Mouse (Mus musculus): ENCODE data around the gene Slc4a8. TPM values are rescaled to one million over a fixed set of nuclear protein-coding genes. Genes with fewer than 3 reads are reported as not detected.

Slc4a8 gene
- polyA plus RNA-seq, 1 experiment from 2014 or later = 16.8 TPM

DNA sequence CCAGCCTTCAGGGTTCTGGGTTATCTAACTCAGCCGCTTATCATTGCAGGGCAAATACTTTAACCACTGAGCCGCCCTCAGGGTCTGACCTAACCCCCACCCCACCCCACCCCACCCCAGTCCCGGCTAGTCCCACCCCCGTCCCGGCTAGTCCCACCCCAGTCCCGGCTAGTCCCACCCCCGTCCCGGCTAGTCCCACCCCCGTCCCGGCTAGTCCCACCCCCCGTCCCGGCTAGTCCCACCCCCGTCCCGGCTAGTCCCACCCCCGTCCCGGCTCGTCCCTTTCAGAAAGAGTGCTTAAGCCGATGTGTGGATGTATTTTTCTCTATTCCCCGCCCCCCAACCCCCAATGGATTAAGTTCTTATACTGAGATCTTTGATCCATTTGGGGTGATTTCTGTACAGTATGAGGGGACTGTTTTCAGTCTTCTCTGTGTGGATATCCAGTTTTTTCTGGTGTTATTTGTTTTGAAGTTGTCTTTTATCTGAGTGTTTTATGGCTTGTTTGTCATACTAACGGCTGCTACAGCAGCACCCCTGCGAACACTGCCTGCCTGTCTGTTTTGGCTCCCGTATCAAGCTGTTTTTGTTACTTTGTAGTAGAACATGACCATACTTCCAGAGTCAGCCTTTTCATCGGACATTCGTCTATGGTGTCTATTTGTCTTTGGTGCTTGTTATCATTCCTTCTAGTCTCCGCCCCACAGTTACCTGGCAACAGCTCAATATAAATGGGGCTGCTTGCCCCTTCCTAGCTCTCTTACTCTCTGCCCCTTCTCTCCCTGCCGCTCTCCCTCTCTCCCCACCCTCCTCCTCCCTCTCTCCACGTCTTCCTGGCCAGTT, 14.2 kb upstream of the Slc4a8 start:
- Histone ChIP-seq H3K27ac (no peak overlapping the region), H3K4me3 (peak overlapping the region; percentile 23; the same call in 1 of the 2 replicates), H3K27me3 (replicated peaks) (no peaks in the 10 kb centered on the region), H3K36me3 (no peaks in the 10 kb centered on the region), H3K4me1 (peaks cover 7% of the 10 kb centered on the region), H3K9me3 (no peaks in the 10 kb centered on the region), H3K9ac (no peak overlapping the region), H3K4me2 (replicated peaks) (peak overlapping the region; percentile 60)
- WGBS = 3% methylated on average over 27 of the region's 27 CpGs
- ATAC-seq (ENCODE audit: low FRiP score, low read depth) = no peak

DNA sequence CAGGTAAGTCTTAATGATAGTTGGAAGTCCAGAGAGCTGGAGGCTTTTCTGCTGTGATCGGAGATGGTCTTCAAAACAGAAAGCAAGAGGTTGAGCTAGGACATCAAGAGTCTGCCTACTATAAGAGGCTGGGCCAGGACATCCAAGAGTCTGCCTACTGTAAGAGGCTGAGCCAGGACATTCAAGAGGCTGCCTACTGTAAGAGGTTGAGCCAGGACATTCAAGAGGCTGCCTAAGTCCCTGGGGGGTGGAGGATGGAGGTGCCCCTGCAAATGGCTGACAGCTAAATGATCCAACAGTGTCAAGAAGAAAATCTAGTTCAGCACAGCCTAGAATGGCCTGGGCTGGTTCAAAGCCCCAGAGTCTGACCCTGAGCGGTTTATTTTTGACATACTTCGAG, 13.0 kb upstream of the Slc4a8 start:
- peaks cover 7% of the 10 kb centered on the region for H3K4me1 ChIP-seq
- no peak overlapping the region for H3K9ac ChIP-seq
- 94% methylated on average over 3 of the region's 3 CpGs for WGBS
- H3K36me3 ChIP-seq = no peaks in the 10 kb centered on the region
- H3K4me2 ChIP-seq (replicated peaks) = no peak overlapping the region
- ATAC-seq (ENCODE audit: low FRiP score, low read depth) = no peak
- no peak overlapping the region for H3K4me3 ChIP-seq
- no peaks in the 10 kb centered on the region for H3K27me3 ChIP-seq (replicated peaks)
- H3K9me3 ChIP-seq = no peaks in the 10 kb centered on the region
- no peak overlapping the region for H3K27ac ChIP-seq

DNA sequence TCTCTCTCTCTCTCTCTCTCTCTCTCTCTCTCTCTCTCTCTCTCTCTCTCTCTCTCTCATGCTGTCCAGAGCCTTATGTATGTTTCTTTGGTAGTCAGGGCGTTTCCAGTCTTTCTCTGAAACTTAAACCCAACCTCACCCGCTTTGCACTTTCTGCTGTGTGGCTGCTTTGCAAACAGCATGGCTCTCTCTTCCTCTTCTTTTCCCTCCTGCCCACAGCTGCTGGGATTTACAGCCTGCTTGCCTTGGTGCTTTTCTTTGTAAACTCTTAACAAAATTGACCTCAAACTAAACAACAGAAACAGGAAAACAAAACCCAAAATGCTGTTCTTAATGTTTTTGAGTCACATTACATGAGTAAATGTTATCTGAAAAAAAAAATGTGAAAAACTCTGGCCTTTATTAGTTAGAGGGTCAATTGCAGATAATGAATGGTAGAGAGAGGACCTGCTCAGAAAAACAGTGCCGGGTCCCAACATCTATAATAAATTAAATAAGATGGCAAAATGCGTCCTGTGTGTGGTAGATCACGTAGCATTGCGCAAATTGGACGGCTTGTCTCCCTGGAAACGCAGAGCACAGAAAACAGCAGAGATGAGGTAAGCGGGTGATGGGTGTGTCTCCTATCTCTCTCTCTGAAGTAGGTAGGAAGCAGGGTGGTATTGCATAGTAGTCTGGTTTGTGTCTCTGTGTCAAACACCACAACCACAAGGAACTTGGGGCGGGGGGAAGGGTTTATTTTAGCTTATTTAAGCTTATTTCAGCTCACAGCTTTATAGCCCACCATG, 11.6 kb upstream of the Slc4a8 start:
- no peak overlapping the region for H3K4me3 ChIP-seq
- ATAC-seq (ENCODE audit: low FRiP score, low read depth) = no peak
- H3K27ac ChIP-seq = no peak overlapping the region
- WGBS = 71% methylated on average over 10 of the region's 10 CpGs
- peaks cover 7% of the 10 kb centered on the region for H3K4me1 ChIP-seq
- H3K36me3 ChIP-seq = no peaks in the 10 kb centered on the region
- no peaks in the 10 kb centered on the region for H3K9me3 ChIP-seq
- no peak overlapping the region for H3K4me2 ChIP-seq (replicated peaks)
- no peaks in the 10 kb centered on the region for H3K27me3 ChIP-seq (replicated peaks)
- H3K9ac ChIP-seq = no peak overlapping the region

DNA sequence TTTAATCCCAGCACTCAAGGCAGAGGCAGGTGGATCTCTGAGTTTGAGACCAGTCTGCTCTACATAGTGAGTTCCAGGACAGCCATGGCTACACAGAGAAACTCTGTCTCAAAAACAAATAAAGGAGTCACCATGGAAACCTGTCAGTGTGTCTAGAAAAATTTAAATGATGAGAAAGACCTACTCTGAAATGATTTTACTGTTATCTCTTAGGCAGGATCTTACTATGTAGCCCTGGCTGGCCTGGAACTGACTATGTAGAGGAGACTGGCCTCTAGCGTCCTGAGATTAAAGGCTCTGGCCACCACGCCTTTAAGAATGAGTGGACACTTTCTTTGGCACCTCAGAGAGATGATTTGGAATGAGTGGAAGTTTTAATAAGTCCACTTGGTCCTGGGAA, 9.1 kb upstream of the Slc4a8 start:
- no peak for ATAC-seq (ENCODE audit: low FRiP score, low read depth)
- 74% methylated on average over 2 of the region's 2 CpGs for WGBS

DNA sequence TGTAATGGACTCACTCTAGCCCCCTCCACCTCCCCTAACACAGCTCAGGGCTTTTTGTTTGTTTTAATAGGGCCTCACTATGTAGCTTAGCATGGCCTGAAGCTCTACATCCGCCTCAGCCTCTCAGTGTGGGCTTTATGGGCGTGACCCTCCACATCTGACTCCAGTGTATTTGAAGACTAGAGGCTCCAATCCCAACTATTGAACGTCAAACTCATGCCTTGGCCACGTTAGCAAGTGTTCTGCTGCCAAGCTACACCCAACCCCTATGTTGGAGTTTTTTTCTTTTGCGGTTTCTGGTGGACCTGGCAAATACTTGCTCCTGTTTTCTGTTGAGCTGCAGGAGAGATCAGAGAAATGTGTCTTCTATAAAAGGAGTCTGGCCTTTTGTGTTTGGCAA, 8.5 kb upstream of the Slc4a8 start:
- peaks cover 6% of the 10 kb centered on the region; the same call in 1 of the 2 replicates for H3K4me1 ChIP-seq

More for the DNA sequence above, 9.1 kb upstream of the Slc4a8 start:
- Histone ChIP-seq H3K4me1 (peaks cover 11% of the 10 kb centered on the region), H3K27ac (no peak overlapping the region), H3K4me3 (no peak overlapping the region), H3K27me3 (replicated peaks) (0 out of 2 replicates have a peak, but pooled peaks cover 2% of the 10 kb centered on the region), H3K9ac (no peak overlapping the region), H3K9me3 (no peaks in the 10 kb centered on the region), H3K4me2 (replicated peaks) (no peak overlapping the region), H3K36me3 (no peaks in the 10 kb centered on the region)

DNA sequence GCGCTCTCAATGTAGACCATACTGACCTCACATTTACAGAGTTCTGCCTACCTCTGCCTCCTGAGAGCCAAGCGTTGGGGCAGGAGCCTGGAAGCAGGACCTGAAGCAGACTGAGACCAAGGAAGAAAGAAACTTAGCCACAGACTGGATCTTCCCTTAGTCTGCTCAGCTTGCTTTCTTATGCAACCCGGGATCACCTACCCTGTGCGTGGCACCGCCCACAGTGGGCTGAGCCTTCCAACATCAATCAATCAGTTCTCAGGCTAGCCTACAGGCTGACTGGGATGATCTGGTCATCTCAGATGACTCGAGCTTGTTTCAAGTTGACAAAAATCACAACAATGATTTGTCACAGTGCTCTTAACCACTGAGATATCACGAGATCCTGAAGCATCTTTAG, 7.5 kb upstream of the Slc4a8 start:
- no peak overlapping the region for H3K27ac ChIP-seq
- WGBS = 40% methylated on average over 7 of the region's 7 CpGs
- peaks cover 6% of the 10 kb centered on the region; the same call in 1 of the 2 replicates for H3K4me1 ChIP-seq
- no peaks in the 10 kb centered on the region for H3K36me3 ChIP-seq
- no peaks in the 10 kb centered on the region for H3K9me3 ChIP-seq
- no peak for ATAC-seq (ENCODE audit: low FRiP score, low read depth)
- no peak overlapping the region for H3K4me3 ChIP-seq
- no peak overlapping the region for H3K4me2 ChIP-seq (replicated peaks)
- no peak overlapping the region for H3K9ac ChIP-seq
- 0 out of 2 replicates have a peak, but pooled peaks cover 2% of the 10 kb centered on the region for H3K27me3 ChIP-seq (replicated peaks)

More for the DNA sequence above, 8.5 kb upstream of the Slc4a8 start:
- Histone ChIP-seq H3K9me3 (no peaks in the 10 kb centered on the region), H3K4me3 (no peak overlapping the region), H3K4me2 (replicated peaks) (no peak overlapping the region), H3K27me3 (replicated peaks) (0 out of 2 replicates have a peak, but pooled peaks cover 2% of the 10 kb centered on the region), H3K27ac (no peak overlapping the region), H3K9ac (no peak overlapping the region), H3K36me3 (no peaks in the 10 kb centered on the region)
- no peak for ATAC-seq (ENCODE audit: low FRiP score, low read depth)
- WGBS = 68% methylated on average over 5 of the region's 5 CpGs

DNA sequence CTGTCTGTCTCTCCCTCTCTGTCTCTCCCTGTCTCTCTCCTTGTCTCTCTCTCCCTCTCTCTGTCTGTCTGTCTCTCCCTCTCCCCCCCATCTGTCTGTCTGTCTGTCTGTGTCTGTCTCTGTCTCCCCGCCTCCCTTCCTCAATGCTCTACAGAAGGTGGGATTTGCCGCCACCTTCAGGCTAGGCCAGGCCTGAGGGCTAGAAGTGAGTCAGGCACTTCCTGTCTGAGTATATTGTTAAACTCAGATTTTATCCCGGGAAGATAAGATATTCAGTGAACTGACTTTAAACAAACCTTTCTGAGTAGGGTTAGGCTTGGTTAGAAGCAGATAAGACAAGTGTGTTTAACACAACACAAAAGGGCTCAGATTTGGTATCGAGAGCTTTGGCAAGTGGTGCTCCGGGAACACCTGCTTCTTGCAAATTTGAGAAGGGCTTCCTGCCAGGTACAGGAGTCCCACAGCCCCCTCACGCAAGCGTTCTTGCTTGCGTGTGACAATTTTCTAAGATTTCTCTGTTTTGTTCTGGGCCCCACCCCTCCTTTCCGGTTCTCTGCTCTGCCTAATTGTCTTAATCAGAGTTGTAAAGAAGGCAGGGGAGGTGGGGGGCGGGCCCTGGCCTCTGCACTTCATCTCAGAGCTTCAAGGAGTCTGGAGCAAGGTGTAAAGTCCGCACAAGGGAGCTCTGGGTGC, 6.6 kb upstream of the Slc4a8 start:
- ATAC-seq (ENCODE audit: low FRiP score, low read depth) = no peak
- Histone ChIP-seq H3K36me3 (no peaks in the 10 kb centered on the region), H3K27ac (no peak overlapping the region), H3K4me1 (peaks cover 6% of the 10 kb centered on the region; the same call in 1 of the 2 replicates), H3K9me3 (no peaks in the 10 kb centered on the region), H3K9ac (no peak overlapping the region), H3K4me3 (no peak overlapping the region), H3K4me2 (replicated peaks) (peak overlapping the region; percentile 22; the same call in 1 of the 2 replicates), H3K27me3 (replicated peaks) (0 out of 2 replicates have a peak, but pooled peaks cover 2% of the 10 kb centered on the region)
- 12% methylated on average over 11 of the region's 11 CpGs for WGBS

DNA sequence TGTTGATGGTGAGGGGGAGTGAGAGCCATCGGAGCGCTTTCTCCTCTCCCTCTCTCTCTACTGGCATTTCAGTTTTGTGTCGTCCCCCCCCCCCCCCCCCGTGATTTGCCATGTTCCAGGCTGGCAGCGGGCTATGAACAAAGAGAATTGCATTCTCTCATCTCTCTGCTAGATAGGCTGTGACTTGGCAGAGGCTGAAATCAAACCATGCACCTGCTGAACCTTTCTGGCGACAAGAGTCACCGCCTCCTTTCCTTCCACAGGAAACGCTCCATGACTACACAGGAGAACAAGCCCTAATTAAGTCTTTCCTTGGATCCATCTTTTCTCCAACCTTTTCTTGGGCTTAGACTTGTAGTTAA, 6.1 kb upstream of the Slc4a8 start:
- no peak overlapping the region for H3K4me3 ChIP-seq
- H3K4me2 ChIP-seq (replicated peaks) = peak overlapping the region; percentile 22; the same call in 1 of the 2 replicates
- no peak overlapping the region for H3K9ac ChIP-seq
- 0 out of 2 replicates have a peak, but pooled peaks cover 2% of the 10 kb centered on the region for H3K27me3 ChIP-seq (replicated peaks)
- H3K27ac ChIP-seq = no peak overlapping the region
- H3K4me1 ChIP-seq = peaks cover 6% of the 10 kb centered on the region; the same call in 1 of the 2 replicates
- WGBS = 29% methylated on average over 6 of the region's 8 CpGs
- no peaks in the 10 kb centered on the region for H3K9me3 ChIP-seq
- no peaks in the 10 kb centered on the region for H3K36me3 ChIP-seq
- ATAC-seq (ENCODE audit: low FRiP score, low read depth) = no peak

DNA sequence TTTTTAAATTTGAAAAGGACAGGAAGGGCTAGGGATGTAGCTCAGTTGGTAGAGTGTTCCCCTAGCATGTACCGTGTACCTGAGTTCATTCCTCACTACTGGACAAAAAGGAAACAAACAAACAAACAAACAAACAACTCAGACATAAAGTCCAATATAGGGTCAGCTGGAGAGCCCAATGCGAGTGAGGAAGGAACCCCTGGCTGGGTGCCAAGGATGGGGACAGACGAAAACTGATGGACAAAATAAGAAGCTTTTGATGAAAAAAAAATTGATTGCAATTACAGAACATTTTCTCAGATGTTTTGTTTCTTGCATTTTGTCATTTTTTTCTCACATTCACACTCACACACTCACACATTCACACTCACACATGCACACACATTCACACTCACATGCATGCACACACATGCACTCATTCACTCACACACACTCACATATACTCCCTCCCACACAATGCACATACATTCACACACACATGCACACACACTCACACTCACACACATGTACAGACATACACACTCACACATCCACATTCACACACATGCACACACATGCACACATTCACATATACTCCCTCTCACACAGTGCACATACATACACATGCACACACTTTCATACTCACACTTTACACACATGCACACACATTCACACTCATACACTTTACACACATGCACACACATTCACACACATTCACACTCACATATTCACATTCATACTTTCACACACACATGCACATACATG, 5.5 kb upstream of the Slc4a8 start:
- no peak for ATAC-seq (ENCODE audit: low FRiP score, low read depth)
- H3K9me3 ChIP-seq = no peaks in the 10 kb centered on the region
- no peak overlapping the region for H3K4me3 ChIP-seq
- H3K4me1 ChIP-seq = peaks cover 10% of the 10 kb centered on the region; the same call in 1 of the 2 replicates
- no peaks in the 10 kb centered on the region for H3K36me3 ChIP-seq
- H3K27ac ChIP-seq = no peak overlapping the region
- no peak overlapping the region for H3K9ac ChIP-seq
- 77% methylated on average over 3 of the region's 3 CpGs for WGBS
- H3K27me3 ChIP-seq (replicated peaks) = 0 out of 2 replicates have a peak, but pooled peaks cover 2% of the 10 kb centered on the region
- H3K4me2 ChIP-seq (replicated peaks) = no peak overlapping the region

DNA sequence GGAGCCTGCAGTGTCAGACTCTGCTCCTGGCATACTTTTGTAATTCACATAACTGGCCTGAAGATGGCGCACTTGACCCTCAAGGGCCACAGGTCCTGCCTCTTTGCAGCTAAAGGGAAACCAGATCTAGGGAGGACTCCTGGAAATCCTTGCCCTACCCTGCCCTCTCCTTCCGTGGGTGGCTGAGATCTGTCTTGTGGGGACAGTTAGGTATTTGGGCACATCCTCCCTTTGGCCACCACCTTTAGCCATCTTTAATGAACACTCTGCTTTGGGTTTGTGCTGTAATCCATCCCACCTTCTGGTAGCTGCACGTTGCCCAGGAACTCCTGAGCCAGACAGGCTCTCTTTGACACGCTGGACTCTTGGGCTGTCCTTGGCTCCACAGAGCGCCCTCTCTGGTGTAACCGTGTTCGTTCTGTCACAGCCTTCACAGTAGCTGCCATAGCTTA, 4.0 kb upstream of the Slc4a8 start:
- no peak for ATAC-seq (ENCODE audit: low FRiP score, low read depth)
- Histone ChIP-seq H3K36me3 (no peaks in the 10 kb centered on the region), H3K4me1 (peaks cover 17% of the 10 kb centered on the region), H3K9ac (no peak overlapping the region), H3K4me3 (no peak overlapping the region), H3K9me3 (no peaks in the 10 kb centered on the region), H3K27me3 (replicated peaks) (0 out of 2 replicates have a peak, but pooled peaks cover 2% of the 10 kb centered on the region), H3K27ac (no peak overlapping the region), H3K4me2 (replicated peaks) (peak overlapping the region; percentile 32)
- WGBS = 2% methylated on average over 7 of the region's 7 CpGs

DNA sequence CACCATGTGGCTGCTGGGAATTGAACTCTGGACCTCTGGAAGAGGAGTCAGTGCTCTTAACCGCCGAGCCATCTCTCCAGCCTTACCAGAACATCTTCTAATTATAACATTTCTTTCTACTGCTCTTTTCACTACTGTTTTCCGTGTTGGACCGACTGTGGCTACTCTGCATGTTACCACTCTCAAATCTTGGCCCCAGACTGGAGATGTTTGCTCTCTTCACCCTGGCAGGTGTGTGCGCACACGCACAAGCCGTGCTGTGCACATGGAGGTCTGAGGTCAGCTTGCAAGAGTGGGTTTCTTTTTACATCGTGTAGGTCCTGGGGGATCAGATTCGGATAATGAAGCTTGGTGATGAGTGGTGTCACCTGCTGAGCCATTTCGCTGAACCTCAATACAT, 2.3 kb upstream of the Slc4a8 start:
- no peaks in the 10 kb centered on the region for H3K36me3 ChIP-seq
- H3K9ac ChIP-seq = no peak overlapping the region
- H3K4me1 ChIP-seq = peaks cover 20% of the 10 kb centered on the region
- H3K27me3 ChIP-seq (replicated peaks) = 0 out of 2 replicates have a peak, but pooled peaks cover 2% of the 10 kb centered on the region
- H3K4me3 ChIP-seq = no peak overlapping the region
- no peak overlapping the region for H3K4me2 ChIP-seq (replicated peaks)
- ATAC-seq (ENCODE audit: low FRiP score, low read depth) = no peak
- H3K9me3 ChIP-seq = no peaks in the 10 kb centered on the region
- no peak overlapping the region for H3K27ac ChIP-seq
- WGBS = 85% methylated on average over 10 of the region's 10 CpGs

Measured in neural tube, embryonic 12.5 days (tissue).